Mouse (Mus musculus) cerebellum, postnatal 10 days (tissue): ENCODE measurements at regions not wholly inside any gene's neighbourhood (a gene's known extent, or its start where the extent isn't known, plus 50 kb on each side); places are given as distances from the start of the nearest gene placed in this dataset.

Source experiments
- DNase-seq, 2 experiments: peaks; one replicate each; pipeline ENCODE4 v3.0.0; 2021; ENCODE audit warnings: mixed read lengths in 2 of 2

DNA sequence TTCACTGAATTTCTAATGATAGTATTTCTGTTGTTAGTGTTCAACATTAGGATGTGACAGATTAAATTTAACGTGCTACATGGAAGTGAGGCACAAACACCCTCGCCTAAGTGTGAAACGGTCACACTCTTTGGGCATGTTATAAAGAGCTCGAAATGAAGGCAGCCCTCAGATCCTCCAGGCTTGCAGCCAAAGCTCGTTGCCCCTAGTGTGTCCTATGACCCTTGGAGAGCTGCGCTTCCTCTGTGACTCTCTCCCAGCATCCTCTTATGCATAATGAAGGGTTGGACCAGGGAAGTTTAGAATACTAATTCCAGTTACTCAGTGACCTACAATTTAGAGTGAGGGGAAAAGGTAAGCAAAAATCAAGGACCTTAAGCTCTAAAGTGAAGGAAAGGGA lies 92.4 kb upstream of the Spred1 start:
- no peak for DNase-seq

DNA sequence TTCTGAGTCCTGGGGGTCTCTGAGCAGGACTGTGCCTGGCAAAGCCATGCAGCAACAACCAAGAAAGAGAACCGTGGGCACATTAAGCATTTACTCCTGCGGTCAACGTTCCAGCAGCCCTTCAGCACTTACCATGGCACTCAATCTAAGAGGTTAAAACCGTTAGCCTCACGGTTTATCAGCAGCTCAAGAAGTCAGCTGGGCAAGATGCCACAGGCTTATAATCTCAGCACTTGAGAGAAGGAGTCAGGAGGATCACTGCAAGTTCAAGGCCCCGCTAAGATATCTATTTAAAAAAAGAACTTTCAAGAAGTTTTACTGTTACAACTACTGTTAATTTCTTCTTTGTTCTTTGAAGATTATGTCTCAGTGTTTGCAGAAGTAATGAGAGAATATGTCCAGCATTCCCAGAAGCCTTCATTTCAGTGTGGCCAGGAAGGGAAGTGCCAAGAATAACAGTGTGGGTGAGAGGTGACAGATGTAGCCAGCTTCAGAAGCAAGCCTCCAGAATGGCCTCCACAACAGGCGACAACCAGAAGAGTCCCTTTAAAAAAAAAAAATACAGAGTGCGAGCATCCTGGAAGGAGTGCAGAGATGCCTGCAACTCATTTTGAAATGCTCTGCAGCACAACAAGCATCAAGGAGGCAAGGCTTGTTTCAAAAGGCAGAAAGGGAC lies 84.8 kb upstream of the Spred1 start:
- no peak for DNase-seq

DNA sequence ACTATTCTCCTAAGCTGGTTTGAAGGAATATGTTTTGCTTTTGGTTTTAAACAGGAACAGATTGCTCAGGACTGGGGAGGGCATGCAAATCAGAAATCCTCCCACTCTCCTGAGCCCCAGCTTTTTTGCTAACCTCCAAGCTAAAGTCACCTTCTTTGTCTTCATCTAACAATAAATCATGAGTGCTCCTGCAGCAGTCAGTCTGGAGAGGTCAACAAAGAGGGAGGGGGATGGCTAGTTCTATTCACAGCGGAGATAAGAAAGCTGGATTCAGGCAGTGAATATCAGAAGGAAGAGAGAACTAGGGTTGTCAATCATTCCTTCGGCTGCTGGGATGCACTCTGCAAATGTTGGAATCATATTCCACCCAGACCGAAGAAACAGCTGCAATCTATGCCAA lies 81.0 kb upstream of the Spred1 start:
- DNase-seq = no peak

DNA sequence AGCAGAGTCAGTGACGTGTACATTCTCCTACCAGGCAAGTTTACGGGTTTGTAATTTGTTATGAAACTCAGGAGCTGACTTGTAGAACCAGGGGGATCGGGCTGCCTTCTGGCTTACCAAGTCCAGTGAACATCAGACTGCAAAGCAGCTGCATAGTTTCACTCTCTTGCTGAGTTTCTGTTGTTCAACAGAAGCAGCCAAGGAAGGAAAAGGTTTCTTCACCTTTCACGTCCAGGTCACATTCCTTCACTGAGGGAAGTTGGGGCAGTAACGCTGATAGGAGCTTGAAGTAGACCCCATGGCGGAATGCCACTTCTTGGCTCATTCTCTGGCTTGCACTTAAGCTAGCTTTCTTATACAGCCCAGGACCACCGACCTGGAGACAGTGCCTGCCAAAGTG lies 77.3 kb upstream of the Spred1 start:
- no peak for DNase-seq

DNA sequence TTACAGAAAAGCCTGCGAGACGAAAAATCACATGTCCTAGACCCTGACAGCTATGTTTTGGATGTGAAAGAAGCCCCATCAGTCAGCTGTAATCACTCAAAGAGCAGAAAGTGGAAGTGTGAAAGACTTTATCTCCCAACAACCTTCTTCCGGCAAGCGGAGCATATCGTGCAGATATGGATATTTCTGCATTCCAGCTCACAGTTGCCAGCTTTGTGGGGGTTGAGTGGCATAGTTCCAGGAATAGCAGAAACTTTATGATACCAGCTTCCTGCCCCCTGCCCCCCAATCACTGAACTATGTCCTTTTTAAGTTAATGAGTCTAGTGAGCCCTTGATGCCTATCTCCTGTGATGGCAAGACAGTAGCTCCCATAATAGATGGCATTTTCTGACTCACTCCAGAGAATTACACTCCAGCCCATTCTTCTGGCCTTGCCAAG lies 72.9 kb upstream of the Spred1 start:
- DNase-seq = no peak

DNA sequence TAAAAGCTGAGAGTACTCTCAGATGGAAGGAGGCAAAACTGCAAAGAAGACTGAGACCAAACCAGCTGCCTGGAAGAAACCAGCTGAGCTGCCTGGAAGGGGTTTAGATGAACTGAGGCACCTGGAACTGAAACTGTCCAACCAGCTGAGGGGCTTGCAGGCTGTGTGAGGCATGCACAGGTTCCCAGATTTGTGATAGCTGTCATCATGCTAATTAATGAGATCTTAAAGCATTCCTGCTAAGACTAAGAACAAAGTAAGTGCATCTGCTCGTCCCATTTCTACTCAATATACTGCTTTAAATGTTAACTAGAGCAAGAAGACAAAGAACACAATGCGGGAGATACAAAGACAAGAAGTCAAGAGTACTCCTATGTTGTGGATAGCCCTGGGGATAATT lies 71.1 kb upstream of the Spred1 start:
- DNase-seq = no peak

DNA sequence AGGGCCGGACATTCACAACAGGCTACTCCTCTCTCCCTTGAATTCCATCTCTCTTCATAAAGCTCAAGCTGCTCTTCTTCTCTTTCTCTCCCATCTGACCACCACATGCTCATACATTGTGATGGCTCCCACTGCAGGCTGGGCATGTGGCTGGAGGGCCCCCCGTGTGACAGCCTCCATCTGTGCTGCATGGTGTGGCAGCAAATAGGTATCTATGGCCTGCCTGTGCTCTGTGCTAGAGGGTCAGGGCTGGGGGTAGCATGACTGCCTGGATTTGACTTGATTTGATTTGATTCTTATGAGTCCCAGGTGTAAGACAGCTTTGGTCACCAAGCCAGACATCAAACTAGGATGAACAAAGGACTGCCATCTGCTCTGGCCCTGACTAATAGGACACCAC lies 57.0 kb upstream of the Spred1 start:
- DNase-seq = peak in 1 of 2 experiments; percentile 27

DNA sequence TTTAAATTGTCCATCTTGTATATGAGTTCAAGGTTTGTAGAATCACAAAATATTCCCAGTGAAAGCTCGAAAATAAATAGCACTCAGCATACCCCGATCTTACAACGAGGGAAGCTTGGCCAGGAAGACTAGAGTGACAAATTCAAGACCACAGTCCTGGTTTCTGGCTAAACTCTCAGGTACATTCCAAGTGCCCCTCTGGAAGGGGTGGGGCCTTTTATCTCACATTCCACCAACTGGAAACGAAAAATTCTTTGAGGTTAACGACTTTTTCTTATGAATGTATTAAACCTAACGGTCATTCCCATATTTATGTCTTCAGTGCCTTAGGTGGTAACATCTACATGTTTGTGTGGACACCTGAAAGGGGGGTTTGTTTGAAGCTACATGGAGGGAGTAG lies 50.8 kb upstream of the Spred1 start:
- no peak for DNase-seq

DNA sequence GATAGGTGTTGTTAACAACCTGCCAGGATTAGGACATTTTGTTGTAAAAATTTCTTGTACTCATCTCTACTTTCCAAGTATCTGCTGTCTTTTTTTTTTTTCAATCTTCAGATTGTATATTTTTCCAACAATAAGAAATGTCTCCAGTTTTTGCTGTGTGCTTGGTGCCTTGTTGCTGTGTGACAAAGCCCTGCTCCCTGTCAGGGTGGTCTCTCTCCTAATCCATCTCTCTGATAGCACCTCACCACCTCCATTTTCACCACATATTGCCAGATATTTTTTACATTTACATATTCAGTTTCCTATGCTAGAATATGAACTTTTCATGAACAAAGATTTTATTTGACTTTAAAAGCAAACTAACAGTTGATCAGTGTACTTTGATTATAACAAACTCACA lies 50.1 kb upstream of the Spred1 start:
- DNase-seq = no peak
